Mouse (Mus musculus): ENCODE measurements around the gene Rrh. TPM values are rescaled to one million over a fixed set of nuclear protein-coding genes. Genes with fewer than 3 reads are reported as not detected.
"Not testable (repeated sequence)": the region's sequence is repeated elsewhere in the genome, so short reads cannot be mapped to it uniquely, and the experiment has no call there.

Rrh gene
- total RNA-seq, 1 experiment from 2014 or later: 0.76 TPM

GRCm38 (mm10) chr3:129798551-129798950 is 23.8 kb downstream of the Rrh start:
- no peak for ATAC-seq (replicated peaks; ENCODE audit: insufficient number of reproducible peaks, low FRiP score, low TSS enrichment, poor library complexity, severe bottlenecking)

GRCm38 (mm10) chr3:129797341-129797740 is 25.0 kb downstream of the Rrh start:
- no peak for ATAC-seq (replicated peaks; ENCODE audit: insufficient number of reproducible peaks, low FRiP score, low TSS enrichment, poor library complexity, severe bottlenecking)

DNA sequence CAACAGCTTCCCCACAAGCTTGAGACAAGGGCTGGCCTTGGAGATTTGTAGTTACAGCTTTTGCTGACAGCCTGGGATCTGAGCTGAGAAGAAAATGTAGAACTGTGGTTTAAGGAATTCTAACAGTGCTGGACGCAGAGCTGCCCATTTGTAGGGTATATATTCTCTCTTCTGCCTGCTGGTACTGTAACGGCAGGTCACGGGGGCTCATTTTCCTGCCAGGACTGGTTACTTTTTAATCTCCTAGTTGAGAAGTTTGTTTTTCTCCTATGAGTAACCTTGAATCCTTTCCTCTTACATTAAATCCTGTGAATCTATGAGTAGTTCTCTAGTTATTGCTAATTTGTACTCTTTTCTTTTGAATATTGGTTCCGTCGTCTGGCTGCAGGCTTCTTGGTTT is 28.6 kb downstream of the Rrh start:
- ATAC-seq (replicated peaks; ENCODE audit: insufficient number of reproducible peaks, low FRiP score, low TSS enrichment, poor library complexity, severe bottlenecking): no peak

DNA sequence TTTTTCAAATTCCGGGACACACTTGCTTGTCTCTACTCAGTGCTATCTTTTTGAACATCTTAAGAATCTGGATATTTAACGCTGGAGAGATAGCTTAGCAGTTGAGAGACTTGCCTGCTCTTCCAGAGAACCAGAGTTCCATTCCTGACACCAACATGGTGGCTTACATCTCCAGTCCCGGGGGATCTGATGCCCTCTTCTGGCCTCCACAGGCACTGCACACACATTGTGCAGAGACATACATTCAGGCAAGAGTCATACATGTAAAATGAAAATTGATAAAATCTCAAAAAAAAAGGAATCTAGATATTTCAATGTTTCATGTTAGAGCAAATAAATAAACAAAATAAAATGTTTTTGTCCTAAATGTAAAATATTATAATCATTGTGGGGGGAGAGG is 39.6 kb downstream of the Rrh start:
- no peak for ATAC-seq (replicated peaks; ENCODE audit: insufficient number of reproducible peaks, low FRiP score, low TSS enrichment, poor library complexity, severe bottlenecking)

- ATAC-seq (replicated peaks; ENCODE audit: insufficient number of reproducible peaks, low FRiP score, low TSS enrichment, poor library complexity, severe bottlenecking): no peak
Observed at GRCm38 (mm10) chr3:129781435-129781834, 41.0 kb downstream of the Rrh start.

DNA sequence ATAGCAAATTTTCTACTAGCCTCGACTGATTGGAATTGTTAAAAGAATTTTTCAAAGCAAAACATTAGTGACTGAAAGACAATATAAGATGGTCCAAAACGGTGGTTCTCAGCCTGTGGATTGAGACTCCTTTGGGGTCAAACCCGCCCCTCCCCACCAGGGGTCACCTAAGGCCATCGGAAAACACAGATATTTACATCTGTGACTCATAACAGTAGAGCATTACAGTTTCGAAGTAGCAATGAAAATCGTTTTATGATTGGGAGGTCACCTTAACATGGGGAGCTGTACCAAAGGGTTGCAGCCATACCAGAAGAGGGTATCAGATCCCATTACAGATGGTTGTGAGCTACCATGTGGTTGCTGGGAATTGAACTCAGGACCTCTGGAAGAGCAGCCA is 51.2 kb downstream of the Rrh start:
- no peak for ATAC-seq (replicated peaks; ENCODE audit: insufficient number of reproducible peaks, low FRiP score, low TSS enrichment, poor library complexity, severe bottlenecking)

DNA sequence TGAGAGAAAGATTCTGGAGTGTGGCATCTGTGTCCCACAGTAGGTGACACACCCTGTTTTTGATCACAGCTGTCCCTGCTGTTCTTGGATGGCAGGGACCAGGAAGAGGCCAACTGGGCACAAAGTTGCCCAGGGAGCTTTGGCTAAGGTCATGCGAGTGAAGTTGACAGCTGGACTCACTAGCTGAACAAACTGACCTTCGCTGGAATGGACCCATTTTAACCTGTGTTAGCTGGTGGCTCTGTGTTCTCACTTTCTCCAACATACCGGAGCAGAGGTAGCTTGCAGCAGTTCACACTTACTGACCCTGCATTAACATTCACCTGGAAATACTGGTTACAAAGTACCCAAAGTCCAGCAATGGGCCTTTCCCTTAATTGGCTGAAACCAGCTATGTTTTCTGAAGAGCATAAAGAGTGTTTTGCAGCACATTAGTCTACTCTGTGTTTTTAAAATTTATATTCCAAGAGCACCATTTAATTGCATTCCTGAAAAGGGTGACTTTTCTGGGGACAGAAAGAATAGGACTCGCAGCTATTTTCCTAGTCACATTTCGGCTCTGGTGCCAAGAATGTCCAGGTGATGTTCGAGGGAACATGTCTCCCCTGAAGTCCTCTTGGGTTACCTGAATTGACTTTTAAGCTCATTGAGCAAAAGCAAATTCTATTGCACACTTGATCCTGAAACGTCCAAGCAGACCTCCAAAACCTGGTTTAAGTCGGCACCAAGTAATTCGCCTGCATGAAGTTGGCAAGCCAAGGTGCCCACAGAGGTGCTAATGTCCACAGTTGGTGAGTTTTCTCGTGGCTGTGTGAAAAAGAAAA is 55.2 kb downstream of the Rrh start:
- no peak for ATAC-seq (replicated peaks; ENCODE audit: insufficient number of reproducible peaks, low FRiP score, low TSS enrichment, poor library complexity, severe bottlenecking)

- no peak for ATAC-seq (replicated peaks; ENCODE audit: insufficient number of reproducible peaks, low FRiP score, low TSS enrichment, poor library complexity, severe bottlenecking)
Observed at GRCm38 (mm10) chr3:129766106-129766505, 56.3 kb downstream of the Rrh start.

- not testable (repeated sequence) for ATAC-seq (replicated peaks; ENCODE audit: insufficient number of reproducible peaks, low FRiP score, low TSS enrichment, poor library complexity, severe bottlenecking)
Observed at GRCm38 (mm10) chr3:129757599-129757998, 64.8 kb downstream of the Rrh start.

DNA sequence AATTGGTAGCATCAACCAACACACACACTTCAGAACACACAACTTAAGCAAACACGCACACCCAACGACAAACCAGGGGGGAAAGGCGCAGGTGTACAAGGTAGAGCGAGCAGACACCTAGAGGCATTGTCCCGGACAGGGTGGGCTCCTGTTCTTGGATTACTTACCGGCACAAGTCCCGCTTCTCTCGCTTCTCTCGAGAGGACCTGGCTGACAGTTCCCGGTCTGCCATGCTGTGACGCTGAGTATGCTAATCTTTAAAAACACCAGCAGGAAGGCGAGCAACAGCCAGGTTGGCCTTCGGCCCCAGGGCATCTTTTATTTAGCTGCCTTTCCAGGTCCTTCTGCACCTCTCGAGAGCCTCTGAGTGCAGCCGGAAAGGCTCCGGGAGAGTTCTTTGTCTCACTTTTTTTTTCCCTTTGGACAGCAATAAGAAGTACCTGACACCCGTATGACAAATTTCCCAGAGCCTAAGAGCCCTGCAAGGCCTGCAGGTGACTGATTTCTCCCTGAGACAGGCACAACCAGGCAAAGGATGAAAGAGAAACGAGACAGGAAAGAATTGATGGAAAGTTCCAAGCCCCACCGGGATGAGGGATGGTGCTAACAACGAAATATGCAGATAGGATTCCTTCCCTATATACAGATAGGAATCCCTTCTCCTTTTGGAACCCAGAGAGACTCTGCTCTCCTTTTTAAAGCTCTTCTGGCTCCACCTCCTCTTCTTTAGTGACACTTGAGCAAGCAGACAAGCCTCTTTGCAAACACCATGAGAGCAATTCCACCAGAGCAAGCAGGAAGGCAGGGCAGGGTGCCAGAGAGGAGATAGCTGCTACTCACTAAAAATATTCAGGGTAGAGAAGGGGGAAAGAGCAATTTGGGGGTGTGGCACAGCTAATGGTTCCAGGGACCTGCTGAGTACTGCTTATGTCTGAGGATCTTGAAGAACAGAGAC is 67.5 kb downstream of the Rrh start, which contains the start of gene Egf:
Gene Egf (minus strand): TSS at position 667 of the 955 bp plus-strand sequence.
- no peak for ATAC-seq (replicated peaks; ENCODE audit: insufficient number of reproducible peaks, low FRiP score, low TSS enrichment, poor library complexity, severe bottlenecking)

Other genes with a start within 250 kb of the Rrh start
- gene Egf, start 67.3 kb downstream of the Rrh start, total RNA-seq (2017): 0.87 to 1.4 TPM (median 1.4 TPM) in 3 replicates
- not detected in 3 replicates for gene Lrit3, start 18.6 kb downstream of the Rrh start, total RNA-seq (2017)
- 5.0 to 8.2 TPM (median 5.2 TPM) in 3 replicates for gene Gar1, start 8.8 kb upstream of the Rrh start, total RNA-seq (2017)
- not detected in 3 replicates for gene Cfi, start 13.3 kb upstream of the Rrh start, total RNA-seq (2017)
- gene Pla2g12a, start 56.0 kb upstream of the Rrh start, total RNA-seq (2017): 1.3 to 6.7 TPM (median 4.7 TPM) in 3 replicates
- gene Casp6, start 78.8 kb upstream of the Rrh start, total RNA-seq (2017): 9.5 to 15.4 TPM (median 11.7 TPM) in 3 replicates
- 28.2 to 53.7 TPM (median 52.6 TPM) in 3 replicates for gene Mcub, start 147.6 kb upstream of the Rrh start, total RNA-seq (2017)
- gene Sec24b, start 239.0 kb upstream of the Rrh start, total RNA-seq (2017): 39.3 to 79.4 TPM (median 62.5 TPM) in 3 replicates